Mouse (Mus musculus): ENCODE data around the gene Srrt. TPM values are rescaled to one million over a fixed set of nuclear protein-coding genes. Genes with fewer than 3 reads are reported as not detected.
"Not testable (repeated sequence)": the region's sequence is repeated elsewhere in the genome, so short reads cannot be mapped to it uniquely, and the experiment has no call there.

Gene Srrt
- polyA plus RNA-seq, 1 experiment from 2014 or later, result 138 TPM

- DNase-seq (ENCODE audit: low spot score) (peak; percentile 48), ATAC-seq (ENCODE audit: low FRiP score) (0 out of 2 replicates have a peak, but pooled peaks have one; percentile 24)
- Histone ChIP-seq H3K36me3 (ENCODE audit: control insufficient read depth, insufficient read depth, low read length) (no peaks in the 10 kb centered on the region), H3K9ac (ENCODE audit: low read depth, low read length) (peak overlapping the region; percentile 57), H3K27ac (ENCODE audit: low read depth, low read length) (no peak overlapping the region), H3K27me3 (ENCODE audit: control insufficient read depth, insufficient read depth, low read length) (peaks cover 34% of the 10 kb centered on the region), H3K9me3 (ENCODE audit: control insufficient read depth, low read length) (no peaks in the 10 kb centered on the region), H3K4me1 (replicated peaks; ENCODE audit: control insufficient read depth, insufficient read depth, low read length) (peaks cover 15% of the 10 kb centered on the region), H3K4me3 (ENCODE audit: low read depth, low read length) (peak overlapping the region; percentile 42), H3K4me2 (replicated peaks; ENCODE audit: low read depth, low read length) (peak overlapping the region; percentile 93)
- under 1% methylated on average over 63 of the region's 65 CpGs for WGBS
Measured at GRCm38 (mm10) chr5:137287953-137288743, 19.3 kb downstream of the Srrt start.

GRCm38 (mm10) chr5:137287032-137287952 is 20.2 kb downstream of the Srrt start, which contains the start of gene Ache:
Gene Ache, plus strand, starts transcription at chr5:137287519.
- H3K27ac ChIP-seq (ENCODE audit: low read depth, low read length), result peak within 1 kb of the TSS; percentile 47

GRCm38 (mm10) chr5:137286655-137287031 is 20.8 kb downstream of the Srrt start:
- Histone ChIP-seq H3K9me3 (ENCODE audit: control insufficient read depth, low read length) (no peaks in the 10 kb centered on the region), H3K36me3 (ENCODE audit: control insufficient read depth, insufficient read depth, low read length) (no peaks in the 10 kb centered on the region), H3K27ac (ENCODE audit: low read depth, low read length) (no peak overlapping the region), H3K4me1 (replicated peaks; ENCODE audit: control insufficient read depth, insufficient read depth, low read length) (peaks cover 15% of the 10 kb centered on the region), H3K9ac (ENCODE audit: low read depth, low read length) (peak overlapping the region; percentile 53), H3K27me3 (ENCODE audit: control insufficient read depth, insufficient read depth, low read length) (peaks cover 34% of the 10 kb centered on the region), H3K4me3 (ENCODE audit: low read depth, low read length) (peak overlapping the region; percentile 38), H3K4me2 (replicated peaks; ENCODE audit: low read depth, low read length) (peak overlapping the region; percentile 93)
- peak; percentile 72 for ATAC-seq (ENCODE audit: low FRiP score)
- WGBS, result under 1% methylated on average over 16 of the region's 16 CpGs
- DNase-seq (ENCODE audit: low spot score), result peak; percentile 93

More at GRCm38 (mm10) chr5:137287032-137287952, 20.2 kb downstream of the Srrt start, which contains the start of gene Ache:
- H3K4me1 ChIP-seq (replicated peaks; ENCODE audit: control insufficient read depth, insufficient read depth, low read length), result peaks cover 15% of the 10 kb centered on the region
- DNase-seq (ENCODE audit: low spot score), result peak; percentile 68
- H3K36me3 ChIP-seq (ENCODE audit: control insufficient read depth, insufficient read depth, low read length), result no peaks in the 10 kb centered on the region
- H3K27me3 ChIP-seq (ENCODE audit: control insufficient read depth, insufficient read depth, low read length), result peaks cover 34% of the 10 kb centered on the region
- peak; percentile 69 for ATAC-seq (ENCODE audit: low FRiP score)
- peak within 1 kb of the TSS; percentile 93 for H3K4me2 ChIP-seq (replicated peaks; ENCODE audit: low read depth, low read length)
- peak within 1 kb of the TSS; percentile 57 for H3K9ac ChIP-seq (ENCODE audit: low read depth, low read length)
- H3K9me3 ChIP-seq (ENCODE audit: control insufficient read depth, low read length), result no peaks in the 10 kb centered on the region
- under 1% methylated on average over 40 of the region's 40 CpGs for WGBS
- peak within 1 kb of the TSS; percentile 42 for H3K4me3 ChIP-seq (ENCODE audit: low read depth, low read length)

- Histone ChIP-seq H3K4me2 (replicated peaks; ENCODE audit: low read depth, low read length) (no peak overlapping the region), H3K9me3 (ENCODE audit: control insufficient read depth, low read length) (no peaks in the 10 kb centered on the region), H3K9ac (ENCODE audit: low read depth, low read length) (no peak overlapping the region), H3K27me3 (ENCODE audit: control insufficient read depth, insufficient read depth, low read length) (peaks cover 34% of the 10 kb centered on the region), H3K4me3 (ENCODE audit: low read depth, low read length) (no peak overlapping the region), H3K36me3 (ENCODE audit: control insufficient read depth, insufficient read depth, low read length) (no peaks in the 10 kb centered on the region), H3K27ac (ENCODE audit: low read depth, low read length) (no peak overlapping the region), H3K4me1 (replicated peaks; ENCODE audit: control insufficient read depth, insufficient read depth, low read length) (peaks cover 15% of the 10 kb centered on the region)
- ATAC-seq (ENCODE audit: low FRiP score) (no peak), DNase-seq (ENCODE audit: low spot score) (no peak)
- WGBS, result 51% methylated on average over 7 of the region's 7 CpGs
Measured at GRCm38 (mm10) chr5:137285986-137286385, 21.5 kb downstream of the Srrt start.

GRCm38 (mm10) chr5:137285045-137285444 is 22.4 kb downstream of the Srrt start:
- Histone ChIP-seq H3K4me3 (ENCODE audit: low read depth, low read length) (no peak overlapping the region), H3K4me1 (replicated peaks; ENCODE audit: control insufficient read depth, insufficient read depth, low read length) (peaks cover 15% of the 10 kb centered on the region), H3K9me3 (ENCODE audit: control insufficient read depth, low read length) (no peaks in the 10 kb centered on the region), H3K27me3 (ENCODE audit: control insufficient read depth, insufficient read depth, low read length) (peaks cover 28% of the 10 kb centered on the region), H3K4me2 (replicated peaks; ENCODE audit: low read depth, low read length) (no peak overlapping the region), H3K36me3 (ENCODE audit: control insufficient read depth, insufficient read depth, low read length) (no peaks in the 10 kb centered on the region), H3K27ac (ENCODE audit: low read depth, low read length) (no peak overlapping the region), H3K9ac (ENCODE audit: low read depth, low read length) (no peak overlapping the region)
- DNase-seq (ENCODE audit: low spot score) (peak; percentile 51), ATAC-seq (ENCODE audit: low FRiP score) (no peak)
- 60% methylated on average over 5 of the region's 5 CpGs for WGBS

GRCm38 (mm10) chr5:137284411-137284810 is 23.1 kb downstream of the Srrt start:
- ATAC-seq (ENCODE audit: low FRiP score); H3K4me2 ChIP-seq (replicated peaks; ENCODE audit: low read depth, low read length); H3K9ac ChIP-seq (ENCODE audit: low read depth, low read length); H3K36me3 ChIP-seq (ENCODE audit: control insufficient read depth, insufficient read depth, low read length); H3K4me3 ChIP-seq (ENCODE audit: low read depth, low read length); H3K27ac ChIP-seq (ENCODE audit: low read depth, low read length); H3K9me3 ChIP-seq (ENCODE audit: control insufficient read depth, low read length); DNase-seq (ENCODE audit: low spot score): not testable (repeated sequence)
- 85% methylated on average over 5 of the region's 6 CpGs for WGBS
- Histone ChIP-seq H3K27me3 (ENCODE audit: control insufficient read depth, insufficient read depth, low read length) (peaks cover 22% of the 10 kb centered on the region), H3K4me1 (replicated peaks; ENCODE audit: control insufficient read depth, insufficient read depth, low read length) (peaks cover 15% of the 10 kb centered on the region)

GRCm38 (mm10) chr5:137277360-137278342 is 29.8 kb downstream of the Srrt start:
- Histone ChIP-seq H3K9me3 (ENCODE audit: control insufficient read depth, low read length) (no peaks in the 10 kb centered on the region), H3K4me1 (replicated peaks; ENCODE audit: control insufficient read depth, insufficient read depth, low read length) (no peaks in the 10 kb centered on the region), H3K9ac (ENCODE audit: low read depth, low read length) (no peak overlapping the region), H3K36me3 (ENCODE audit: control insufficient read depth, insufficient read depth, low read length) (no peaks in the 10 kb centered on the region), H3K27ac (ENCODE audit: low read depth, low read length) (no peak overlapping the region), H3K4me2 (replicated peaks; ENCODE audit: low read depth, low read length) (no peak overlapping the region), H3K4me3 (ENCODE audit: low read depth, low read length) (no peak overlapping the region), H3K27me3 (ENCODE audit: control insufficient read depth, insufficient read depth, low read length) (no peaks in the 10 kb centered on the region)
- peak; percentile 57 for DNase-seq (ENCODE audit: low spot score)
- 59% methylated on average over 18 of the region's 18 CpGs for WGBS
- ATAC-seq (ENCODE audit: low FRiP score), result no peak

Data from hindbrain, embryonic 11.5 days (tissue).